Mouse (Mus musculus) naive thymus-derived CD4-positive, alpha-beta T cell, adult 2 months (primary cell): ENCODE measurements around the gene Gng5.

ENCODE experiments used
- DNase-seq: peaks from one replicate; pipeline ENCODE4 v3.0.0-alpha.2; 2011; ENCODE audit warnings: low read depth

The Gng5 gene

GRCm38 (mm10) chr3:146540521-146541273 lies 41.1 kb downstream of the Gng5 start:
- no peak for DNase-seq

DNA sequence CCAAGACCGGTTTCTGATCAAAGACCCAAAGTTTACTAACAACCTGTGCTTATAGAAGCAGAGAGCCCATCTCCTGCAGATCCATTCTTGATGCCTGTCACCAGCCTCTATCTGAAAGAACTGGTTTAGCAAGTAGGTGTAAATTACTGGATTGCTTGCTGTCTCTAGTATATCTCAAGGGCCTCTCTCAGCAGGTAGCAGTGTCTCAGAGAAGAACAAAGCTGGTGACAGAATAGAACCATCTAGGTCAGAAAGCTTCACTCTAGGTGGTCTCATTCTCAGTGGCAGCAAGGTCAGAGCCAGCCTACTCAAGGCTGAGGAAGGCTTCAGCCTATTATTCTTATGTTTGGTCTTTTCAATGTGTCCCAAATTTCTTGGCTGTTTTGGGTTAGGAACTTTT lies 44.0 kb downstream of the Gng5 start:
- no peak for DNase-seq

DNA sequence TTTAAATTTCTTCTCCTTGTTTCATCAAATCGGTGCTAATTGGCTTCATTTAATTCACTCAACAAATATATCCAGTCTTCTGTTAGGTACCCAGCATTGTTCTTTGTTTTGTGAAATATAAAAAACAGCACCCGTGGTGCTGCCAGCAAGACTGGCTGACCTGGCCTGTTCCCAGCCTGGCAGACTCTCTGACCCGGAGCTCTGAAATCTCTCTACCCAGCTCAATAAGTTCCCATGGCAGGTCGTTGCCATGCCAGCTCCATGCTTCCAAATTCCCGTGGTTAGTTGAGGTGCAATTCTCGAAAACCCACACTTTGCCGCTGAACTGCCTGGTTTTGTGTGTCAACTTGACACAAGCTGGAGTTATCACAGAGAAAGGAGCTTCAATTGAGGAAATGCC lies 55.2 kb downstream of the Gng5 start:
- DNase-seq: no peak
